Mouse (Mus musculus) kidney, adult 2 months (tissue): ENCODE measurements at regions not wholly inside any gene's neighbourhood (a gene's known extent, or its start where the extent isn't known, plus 50 kb on each side); places are given as distances from the start of the nearest gene placed in this dataset.

Experiments used
- CTCF ChIP-seq: fragments of 200-500 bp; conservative IDR thresholded peaks from 2 replicates; pipeline ENCODE4 v1.5.1; 2011; ENCODE audit warnings: low read depth, mild to moderate bottlenecking, control low read depth, low read length, moderate library complexity, mixed read lengths; ENCODE audit not compliant: insufficient read depth, insufficient read length
- POLR2A ChIP-seq: fragments of 200-500 bp; IDR thresholded peaks from one replicate; pipeline ENCODE4 v1.6.1; 2011; ENCODE audit warnings: low read depth, low read length, control low read depth

GRCm38 (mm10) chr10:24391039-24391438 is 167.7 kb downstream of the Moxd1 start:
- TF ChIP-seq CTCF (no peak), POLR2A (no peak)
